7 mouse cellular contexts compared by ENCODE assay signal in the genomic region with DNA sequence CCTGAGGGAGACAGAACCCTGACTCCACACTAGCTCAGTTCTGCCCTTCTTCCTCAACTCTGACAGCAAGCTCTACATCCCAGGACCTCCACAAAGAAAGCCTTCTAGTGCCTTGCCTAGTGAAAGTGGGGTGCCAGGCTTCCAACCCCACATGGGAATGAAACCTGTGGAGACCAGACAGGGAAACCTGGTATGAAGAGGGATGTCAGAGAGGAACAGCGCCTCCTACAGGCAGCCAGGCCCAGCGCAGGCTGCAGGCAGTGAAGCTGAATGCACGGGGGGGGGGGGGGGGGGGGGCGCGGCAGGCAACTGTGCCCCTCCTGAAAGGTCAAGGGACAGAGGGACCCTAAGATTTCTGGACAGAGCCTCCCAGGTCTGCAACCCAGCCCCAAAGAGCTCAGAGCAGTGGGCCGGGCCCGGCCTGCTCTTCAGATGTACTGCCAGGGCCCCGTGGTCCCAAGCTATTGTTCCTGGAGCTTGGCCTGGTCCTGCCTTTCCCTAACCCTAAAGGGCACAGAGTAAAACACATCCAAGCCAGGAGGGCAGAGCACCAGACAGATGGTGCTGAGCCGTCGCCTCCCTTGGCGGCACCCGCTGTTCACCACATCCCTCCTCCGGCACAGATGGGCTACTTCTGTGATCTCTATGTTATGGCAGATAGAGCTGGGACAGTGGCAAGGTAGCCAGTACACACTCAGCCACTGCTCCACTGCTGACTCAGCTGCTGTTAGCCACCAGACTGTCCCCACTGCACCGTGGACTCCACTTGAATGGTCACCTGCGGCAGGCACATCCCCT. TPM values are rescaled to one million over a fixed set of nuclear protein-coding genes. Genes with fewer than 3 reads are reported as not detected.
DNase-seq lines count a peak whose midpoint lies in the region; TF ChIP-seq lines count a peak whose summit lies in the region.

No protein-coding gene starts in this region.

- TF ChIP-seq EP300 in MEL (IDR thresholded peaks at IDR 0.05; ENCODE audit: low read depth in 1 of 2, low read length in 2 of 2), result no peak

- H3K9me3 ChIP-seq in MEL (replicated peaks; ENCODE audit: insufficient read depth, low read length), result no peaks in the 10 kb centered on the region
- H3K9me3 ChIP-seq in heart, embryonic 10.5 days, result no peaks in the 10 kb centered on the region

- TF ChIP-seq POLR2A in MEL (IDR thresholded peaks at IDR 0.05; ENCODE audit: control insufficient read depth in 1 of 2, insufficient read depth in 1 of 2, low read depth in 1 of 2, low read length in 2 of 2, poor library complexity in 1 of 2), result no peak
- no peak for TF ChIP-seq POLR2A in cortical plate, adult 2 months (IDR thresholded peaks at IDR 0.05; ENCODE audit: extremely low read depth, insufficient read depth, low read length)

- no peak overlapping the region for H3K4me3 ChIP-seq in MEL (ENCODE audit: control insufficient read depth in 1 of 2, insufficient read depth in 1 of 2, low read depth in 2 of 2, low read length in 2 of 2)
- no peak overlapping the region for H3K4me3 ChIP-seq in cortical plate, adult 2 months (ENCODE audit: insufficient read depth, low read length)
- no peak overlapping the region for H3K4me3 ChIP-seq in heart, embryonic 10.5 days

- no peaks in the 10 kb centered on the region for H3K4me1 ChIP-seq in MEL (ENCODE audit: control insufficient read depth in 1 of 2, insufficient read depth in 2 of 2, low read length in 2 of 2)
- peaks cover 4% of the 10 kb centered on the region for H3K4me1 ChIP-seq in cortical plate, adult 2 months (ENCODE audit: control insufficient read depth, insufficient read depth, low read length)
- peaks cover 51% of the 10 kb centered on the region for H3K4me1 ChIP-seq in heart, embryonic 10.5 days

- no peak overlapping the region for H3K27ac ChIP-seq in MEL (ENCODE audit: control insufficient read depth, low read depth, low read length)
- H3K27ac ChIP-seq in cortical plate, adult 2 months (ENCODE audit: insufficient read depth, low read length), result no peak overlapping the region
- H3K27ac ChIP-seq in heart, embryonic 10.5 days, result no peak overlapping the region

- DNase-seq in left cerebral cortex, adult 18-20 months (ENCODE audit: low spot score in 2 of 2), result peak; percentile 44 to 45
- DNase-seq in left cerebral cortex, adult 11 months (ENCODE audit: low spot score), result no peak
- DNase-seq in MEL (ENCODE audit: low read depth, low spot score), result peak; percentile 41
- DNase-seq in lung, postnatal 36 days, result peak; percentile 34
- DNase-seq in ovary, adult 18-20 months (ENCODE audit: low spot score), result no peak
- no peak for DNase-seq in heart, embryonic 10.5 days (ENCODE audit: low spot score)

- no peaks in the 10 kb centered on the region; a peak in 1 of 4 replicates for H3K27me3 ChIP-seq in MEL (ENCODE audit: control insufficient read depth in 1 of 2, insufficient read depth in 2 of 2, low read length in 2 of 2)
- peaks cover 80% of the 10 kb centered on the region for H3K27me3 ChIP-seq in heart, embryonic 10.5 days (ENCODE audit: insufficient read depth, poor library complexity, severe bottlenecking)

- H3K36me3 ChIP-seq in MEL (ENCODE audit: control insufficient read depth in 1 of 2, insufficient read depth in 2 of 2, low read length in 2 of 2), result no peaks in the 10 kb centered on the region
- H3K36me3 ChIP-seq in heart, embryonic 10.5 days, result no peaks in the 10 kb centered on the region

- peak; percentile 36 for TF ChIP-seq RAD21 in MEL (IDR thresholded peaks at IDR 0.05; ENCODE audit: low read depth, low read length)

- TF ChIP-seq CTCF in MEL (IDR thresholded peaks at IDR 0.05 in 2 of 3, conservative IDR thresholded peaks at IDR 0.05 in 1 of 3; ENCODE audit: control insufficient read depth in 1 of 3, insufficient read depth in 1 of 3, low read depth in 2 of 3, low read length in 3 of 3, poor library complexity in 1 of 3, severe bottlenecking in 1 of 3), result peak; percentile 64 to 89 (median 66)
- peak; percentile 40 for TF ChIP-seq CTCF in cortical plate, adult 2 months (IDR thresholded peaks at IDR 0.05; ENCODE audit: extremely low read depth, insufficient read depth, low read length)

- 74% methylated on average over 12 of the region's 15 CpGs for WGBS in heart, embryonic 10.5 days

- H3K79me2 ChIP-seq in MEL (ENCODE audit: control insufficient read depth, insufficient read depth, low read length, poor library complexity), result no peaks in the 10 kb centered on the region

- no peak overlapping the region for H3K9ac ChIP-seq in MEL (ENCODE audit: control insufficient read depth, low read depth, low read length, poor library complexity, severe bottlenecking)

TF ChIP-seq in MEL, 35 proteins besides CTCF, POLR2A, EP300 and RAD21:
- TF ChIP-seq E2F4 (IDR thresholded peaks at IDR 0.05; ENCODE audit: borderline replicate concordance, low read depth, low read length) (no peak), ZC3H11A (IDR thresholded peaks at IDR 0.05; ENCODE audit: low read depth, low read length) (peak; percentile 35), MYC (IDR thresholded peaks at IDR 0.05; ENCODE audit: low read depth, low read length) (no peak), SMC3 (IDR thresholded peaks at IDR 0.05; ENCODE audit: low read depth, low read length) (peak; percentile 46)

RNA-seq across cellular contexts. Expression of gene Qrfp, which starts 13.8 kb away (rescaled TPM):
- not detected for total RNA-seq in left cerebral cortex, adult 18-20 months (2021)
- not detected in 2 replicates for total RNA-seq in MEL (2012; rRNA removed)
- polyA plus RNA-seq in MEL (2012; ENCODE audit: insufficient read depth in 1 of 2, insufficient read length in 2 of 2, low read depth in 1 of 2, low replicate concordance in 2 of 2, missing spikeins in 1 of 2), result under 1 TPM in 1 of 2 experiments, not detected in 1; 0.13 TPM
- polyA plus RNA-seq in cortical plate, adult 2 months (2012; rRNA removed), result not detected in 2 replicates
- 0.06 TPM in 1 of 2 replicates, not detected in the other for polyA plus RNA-seq in heart, embryonic 10.5 days (2016; fragmentation: Nextera tagmentation; extraction: Ambion mirVana)

RNA-seq across cellular contexts. Expression of gene Fibcd1, which starts 21.7 kb away (rescaled TPM):
- total RNA-seq in left cerebral cortex, adult 18-20 months (2021), result 1 to 10 TPM; 7.4 to 9.2 TPM
- not detected in 2 replicates for total RNA-seq in MEL (2012; rRNA removed)
- not detected for polyA plus RNA-seq in MEL (2012; ENCODE audit: insufficient read depth in 1 of 2, insufficient read length in 2 of 2, low read depth in 1 of 2, low replicate concordance in 2 of 2, missing spikeins in 1 of 2)
- polyA plus RNA-seq in cortical plate, adult 2 months (2012; rRNA removed), result 4.9 and 11.4 TPM in 2 replicates
- 0.12 and 0.36 TPM in 2 replicates for polyA plus RNA-seq in heart, embryonic 10.5 days (2016; fragmentation: Nextera tagmentation; extraction: Ambion mirVana)

Comparison
In these comparisons a context has a peak if more than half of its experiments do, and no peak if none do; other contexts are left out.
1. DNase-seq: peak in left cerebral cortex, adult 18-20 months (2 of 2), MEL (single experiment) and lung, postnatal 36 days (single experiment); none in left cerebral cortex, adult 11 months (single experiment), ovary, adult 18-20 months (single experiment) and heart, embryonic 10.5 days (single experiment).